9 mouse cellular contexts compared by ENCODE assay signal in the genomic region with DNA sequence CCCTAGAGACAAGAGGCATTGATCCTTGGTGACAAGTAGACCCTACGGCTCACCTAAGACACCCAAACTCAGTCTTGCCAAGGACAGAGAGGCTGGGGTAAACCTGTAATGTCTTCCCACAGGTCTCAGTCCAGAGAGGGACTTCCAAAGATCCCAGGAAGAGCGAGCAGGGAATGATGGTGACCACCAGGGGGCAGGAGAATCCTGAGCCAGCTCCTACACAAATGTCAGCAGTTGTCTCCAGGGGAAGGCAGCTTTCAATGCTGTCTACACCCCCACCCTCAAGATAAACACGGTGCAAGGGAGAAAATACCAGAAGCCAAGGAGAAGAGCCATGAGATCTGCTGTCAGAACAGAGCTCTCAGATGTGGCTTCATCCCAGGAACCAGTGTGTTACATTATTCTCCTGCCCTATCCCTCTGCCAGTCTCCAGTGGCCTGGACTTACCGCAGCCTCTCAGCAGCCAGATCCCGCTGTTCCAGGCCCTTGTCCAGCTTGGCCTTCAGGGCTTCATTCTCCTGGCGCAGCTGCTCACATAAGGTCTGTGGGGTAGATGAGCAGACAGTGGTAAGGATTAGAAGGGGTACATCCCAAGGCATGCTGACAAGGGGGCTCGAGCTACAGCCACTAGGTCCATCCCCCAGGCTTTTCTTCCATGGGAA. TPM values are rescaled to one million over a fixed set of nuclear protein-coding genes. Genes with fewer than 3 reads are reported as not detected.
A peak's percentile ranks its signal among the peaks of the same experiment; 100 is the strongest.
DNase-seq lines count a peak whose midpoint lies in the region; ATAC-seq and TF ChIP-seq lines count a peak whose summit lies in the region.
"Had no signal": no experiment of that assay in that cellular context is flagged by ENCODE, and none has a peak within 500 bp of the region (broad histone marks: within the 10 kb centered on the region; RNA-seq: fewer than 3 reads in every experiment).

No protein-coding gene starts in this region.

- H3K9ac ChIP-seq in midbrain, embryonic 14.5 days (replicated peaks; ENCODE audit: low read length) = no peak overlapping the region
- H3K9ac ChIP-seq: limb, embryonic 15.5 days had no signal

- peaks cover 50% of the 10 kb centered on the region for H3K36me3 ChIP-seq in C2C12 (ENCODE audit: control insufficient read depth, insufficient read depth)
- peaks cover 43% of the 10 kb centered on the region for H3K36me3 ChIP-seq in midbrain, embryonic 14.5 days (ENCODE audit: control insufficient read depth, insufficient read depth, low read length)

- no peak for ATAC-seq in midbrain, embryonic 14.5 days (ENCODE audit: low FRiP score, low TSS enrichment)
- no peak for ATAC-seq in granulocyte monocyte progenitor cell, adult 5-6 weeks (replicated peaks; ENCODE audit: poor library complexity, severe bottlenecking)

- WGBS in bone marrow, adult 2 months = 81% methylated on average over 7 of the region's 7 CpGs
- 64% methylated on average over 7 of the region's 7 CpGs for WGBS in midbrain, embryonic 14.5 days

- TF ChIP-seq CTCF in C2C12 (IDR thresholded peaks at IDR 0.05; ENCODE audit: control insufficient read depth, insufficient read depth, insufficient read length) = peak; percentile 69
- TF ChIP-seq CTCF in bone marrow, adult 2 months (IDR thresholded peaks at IDR 0.05; ENCODE audit: control insufficient read depth, insufficient read depth, low read length) = peak; percentile 59

- no peak overlapping the region for H3K27ac ChIP-seq in bone marrow, adult 2 months (ENCODE audit: control insufficient read depth, insufficient read depth, low read depth, low read length, poor library complexity)
- no peak overlapping the region for H3K27ac ChIP-seq in midbrain, embryonic 14.5 days (replicated peaks; ENCODE audit: low read depth, low read length)
- H3K27ac ChIP-seq: limb, embryonic 15.5 days had no signal

- H3K4me2 ChIP-seq in midbrain, embryonic 14.5 days (ENCODE audit: low read length) = no peak overlapping the region
- H3K4me2 ChIP-seq: limb, embryonic 15.5 days had no signal

- H3K9me3 ChIP-seq in midbrain, embryonic 14.5 days (ENCODE audit: control insufficient read depth, low read length) = no peaks in the 10 kb centered on the region
- H3K9me3 ChIP-seq: limb, embryonic 15.5 days had no signal

- TF ChIP-seq POLR2A in bone marrow, adult 2 months (IDR thresholded peaks at IDR 0.05; ENCODE audit: borderline replicate concordance, control insufficient read depth, low read depth, low read length) = 0 out of 2 replicates have a peak, but pooled peaks have one; percentile 8

- H3K79me2 ChIP-seq in C2C12 (ENCODE audit: control insufficient read depth, insufficient read depth) = no peaks in the 10 kb centered on the region

- no peaks in the 10 kb centered on the region for H3K79me3 ChIP-seq in C2C12 (ENCODE audit: low read depth)

- DNase-seq in heart, adult 18-20 months = peak; percentile 58 to 74
- no peak for DNase-seq in heart, adult 8-10 months (ENCODE audit: low spot score)
- peak; percentile 51 for DNase-seq in forelimb bud, embryonic 11.5 days (ENCODE audit: low read depth, low spot score)
- DNase-seq in layer of hippocampus, adult 9-11 months = peak; percentile 34
- DNase-seq in midbrain, embryonic 14.5 days = peak; percentile 75

- H3K27me3 ChIP-seq in C2C12 (ENCODE audit: control insufficient read depth, insufficient read depth, insufficient read length) = no peaks in the 10 kb centered on the region
- H3K27me3 ChIP-seq in midbrain, embryonic 14.5 days (ENCODE audit: control insufficient read depth, insufficient read depth, low read length) = no peaks in the 10 kb centered on the region
- H3K27me3 ChIP-seq: limb, embryonic 15.5 days had no signal

- peaks cover 1% of the 10 kb centered on the region; the same call in 1 of the 2 replicates for H3K4me1 ChIP-seq in bone marrow, adult 2 months (ENCODE audit: control insufficient read depth, insufficient read depth, low read length)
- H3K4me1 ChIP-seq in midbrain, embryonic 14.5 days (ENCODE audit: control insufficient read depth, insufficient read depth, low read length) = no peaks in the 10 kb centered on the region
- H3K4me1 ChIP-seq: limb, embryonic 15.5 days had no signal

- H3ac ChIP-seq in C2C12 (ENCODE audit: control insufficient read depth, insufficient read length, low read depth) = no peak overlapping the region

- H3K4me3 ChIP-seq in C2C12 (ENCODE audit: insufficient read depth, poor library complexity, severe bottlenecking) = no peak overlapping the region
- no peak overlapping the region for H3K4me3 ChIP-seq in bone marrow, adult 2 months (replicated peaks; ENCODE audit: control insufficient read depth, low read depth, low read length)
- no peak overlapping the region for H3K4me3 ChIP-seq in midbrain, embryonic 14.5 days (replicated peaks; ENCODE audit: low read depth, low read length)
- H3K4me3 ChIP-seq: limb, embryonic 15.5 days had no signal

TF ChIP-seq in C2C12, 6 proteins besides CTCF, POLR2A, EP300 and RAD21:
- TF ChIP-seq CEBPB (IDR thresholded peaks at IDR 0.05; ENCODE audit: low read depth) = no peak
- no peak for TF ChIP-seq MAX (IDR thresholded peaks at IDR 0.05)
- no peak for TF ChIP-seq FOSL1 (IDR thresholded peaks at IDR 0.05; ENCODE audit: insufficient read depth, low read length, poor library complexity, severe bottlenecking)
- TF ChIP-seq USF1 (IDR thresholded peaks at IDR 0.05; ENCODE audit: low read depth) = no peak
- TF ChIP-seq MYOD1 (IDR thresholded peaks at IDR 0.05; ENCODE audit: control insufficient read depth, insufficient read length, low read depth) = no peak
- TF ChIP-seq MYOG (IDR thresholded peaks at IDR 0.05; ENCODE audit: control insufficient read depth, extremely low read depth, insufficient read length) = no peak

RNA-seq across cellular contexts. Expression of gene Gpx3, which starts 28.2 kb away (rescaled TPM):
- total RNA-seq in heart, adult 18-20 months (2021) = 100 to 1,000 TPM; 206 to 329 TPM
- 100 to 1,000 TPM; 188 to 354 (median 218) TPM for total RNA-seq in heart, adult 8-10 months (2022)
- 2.0 TPM for polyA plus RNA-seq in C2C12 (2012; fragmentation: generic; extraction: Trizol)
- 86.6 and 132 TPM in 2 replicates for polyA plus RNA-seq in bone marrow, adult 2 months (2011; ENCODE audit: insufficient read depth, insufficient read length, low replicate concordance, missing spikeins)
- polyA plus RNA-seq in midbrain, embryonic 14.5 days (2014; fragmentation: Nextera tagmentation; extraction: Ambion mirVana) = 22.2 and 22.6 TPM in 2 replicates
- total RNA-seq in granulocyte monocyte progenitor cell, adult 5-6 weeks (2014; fragmentation: Nextera tagmentation) = 24.9 and 29.6 TPM in 2 replicates
- total RNA-seq in granulocyte monocyte progenitor cell, adult 5-6 weeks (2017) = 1.6 and 4.0 TPM in 2 replicates

RNA-seq across cellular contexts. Expression of gene Tnip1, which starts 32.3 kb away (rescaled TPM):
- 10 to 100 TPM; 26.7 to 32.7 TPM for total RNA-seq in heart, adult 18-20 months (2021)
- total RNA-seq in heart, adult 8-10 months (2022) = 10 to 100 TPM; 30.7 to 41.6 (median 35.2) TPM
- 18.8 TPM for polyA plus RNA-seq in C2C12 (2012; fragmentation: generic; extraction: Trizol)
- 10.1 and 22.5 TPM in 2 replicates for polyA plus RNA-seq in bone marrow, adult 2 months (2011; ENCODE audit: insufficient read depth, insufficient read length, low replicate concordance, missing spikeins)
- 15.1 and 15.5 TPM in 2 replicates for polyA plus RNA-seq in midbrain, embryonic 14.5 days (2014; fragmentation: Nextera tagmentation; extraction: Ambion mirVana)
- 27.7 and 48.9 TPM in 2 replicates for total RNA-seq in granulocyte monocyte progenitor cell, adult 5-6 weeks (2014; fragmentation: Nextera tagmentation)
- total RNA-seq in granulocyte monocyte progenitor cell, adult 5-6 weeks (2017) = 25.3 and 28.0 TPM in 2 replicates

Comparison
In these comparisons a context has a peak if more than half of its experiments do, and no peak if none do; other contexts are left out.
1. RNA of gene Gpx3, which starts 28.2 kb away (total RNA-seq): 206 to 329 TPM in heart, adult 18-20 months and 188 to 354 TPM in heart, adult 8-10 months; 1.6 to 29.6 TPM in granulocyte monocyte progenitor cell, adult 5-6 weeks; every median in the first group is over 4 times any median in the second.